In genomic region chr13:92740671-92741270, GRCm38 (mm10) we compare ENCODE assay signal across 9 mouse cellular contexts. TPM values are rescaled to one million over a fixed set of nuclear protein-coding genes. Genes with fewer than 3 reads are reported as not detected.
DNase-seq lines count a peak whose midpoint lies in the region; ATAC-seq and TF ChIP-seq lines count a peak whose summit lies in the region.
"Had no signal": no experiment of that assay in that cellular context is flagged by ENCODE, and none has a peak within 500 bp of the region (broad histone marks: within the 10 kb centered on the region; RNA-seq: fewer than 3 reads in every experiment).

No protein-coding gene starts in this region.

- WGBS in hindbrain, embryonic 11.5 days: 14% methylated on average over 2 of the region's 2 CpGs
- WGBS in limb, embryonic 14.5 days: 11% methylated on average over 2 of the region's 2 CpGs

- H3K9ac ChIP-seq in hindbrain, embryonic 11.5 days (ENCODE audit: low read depth, low read length): no peak overlapping the region
- H3K9ac ChIP-seq in limb, embryonic 14.5 days (ENCODE audit: low read depth, low read length, severe bottlenecking): no peak overlapping the region
- H3K9ac ChIP-seq: limb, embryonic 13.5 days had no signal

- no peak overlapping the region for H3K4me3 ChIP-seq in layer of hippocampus, adult 2 months
- H3K4me3 ChIP-seq in G1E (ENCODE audit: low read depth, low read length): no peak overlapping the region
- no peak overlapping the region for H3K4me3 ChIP-seq in hindbrain, embryonic 11.5 days (ENCODE audit: low read depth, low read length)
- H3K4me3 ChIP-seq in limb, embryonic 14.5 days (replicated peaks; ENCODE audit: low read length): no peak overlapping the region
- H3K4me3 ChIP-seq: limb, embryonic 13.5 days had no signal

- no peak for TF ChIP-seq POLR2A in limb, embryonic 14.5 days (IDR thresholded peaks at IDR 0.05; ENCODE audit: borderline replicate concordance, extremely low read depth, insufficient read depth, insufficient read length)

- DNase-seq in layer of hippocampus, adult 2 months (ENCODE audit: low spot score in 2 of 2): peak; percentile 58 to 61
- DNase-seq in layer of hippocampus, postnatal 25 days (ENCODE audit: extremely low spot score in 1 of 2, low spot score in 1 of 2): no peak
- peak; percentile 36 for DNase-seq in G1E (ENCODE audit: low spot score)
- peak; percentile 67 for DNase-seq in hindbrain, embryonic 11.5 days (ENCODE audit: low spot score)
- DNase-seq in limb, embryonic 14.5 days (ENCODE audit: low spot score): peak; percentile 85
- peak; percentile 27 for DNase-seq in neural tube, embryonic 10.5 days (ENCODE audit: extremely low spot score, low spot score)
- DNase-seq in spleen, postnatal 14 days (ENCODE audit: low spot score in 2 of 2): no peak

- peaks cover 13% of the 10 kb centered on the region for H3K4me1 ChIP-seq in G1E (ENCODE audit: insufficient read depth, low read depth, low read length)
- H3K4me1 ChIP-seq in hindbrain, embryonic 11.5 days (replicated peaks; ENCODE audit: control insufficient read depth, insufficient read depth, low read length): no peaks in the 10 kb centered on the region
- no peaks in the 10 kb centered on the region for H3K4me1 ChIP-seq in limb, embryonic 14.5 days (ENCODE audit: control insufficient read depth, insufficient read depth, low read length)
- H3K4me1 ChIP-seq: limb, embryonic 13.5 days had no signal

- H3K27me3 ChIP-seq in G1E (ENCODE audit: insufficient read depth, low read length): peaks cover 13% of the 10 kb centered on the region
- H3K27me3 ChIP-seq in hindbrain, embryonic 11.5 days (ENCODE audit: control insufficient read depth, insufficient read depth, low read length): no peaks in the 10 kb centered on the region
- H3K27me3 ChIP-seq in limb, embryonic 14.5 days (ENCODE audit: control insufficient read depth, insufficient read depth, low read length): no peaks in the 10 kb centered on the region
- H3K27me3 ChIP-seq: limb, embryonic 13.5 days had no signal

- no peaks in the 10 kb centered on the region for H3K36me3 ChIP-seq in G1E (replicated peaks)
- no peaks in the 10 kb centered on the region for H3K36me3 ChIP-seq in hindbrain, embryonic 11.5 days (ENCODE audit: control insufficient read depth, insufficient read depth, low read length)
- no peaks in the 10 kb centered on the region for H3K36me3 ChIP-seq in limb, embryonic 14.5 days (ENCODE audit: control insufficient read depth, insufficient read depth, low read length)
- H3K36me3 ChIP-seq: limb, embryonic 13.5 days had no signal

- H3K4me2 ChIP-seq in hindbrain, embryonic 11.5 days (replicated peaks; ENCODE audit: low read depth, low read length): no peak overlapping the region
- H3K4me2 ChIP-seq in limb, embryonic 14.5 days (replicated peaks; ENCODE audit: low read depth, low read length, severe bottlenecking): no peak overlapping the region
- H3K4me2 ChIP-seq: limb, embryonic 13.5 days had no signal

- no peak overlapping the region for H3K27ac ChIP-seq in layer of hippocampus, adult 2 months
- no peak overlapping the region for H3K27ac ChIP-seq in hindbrain, embryonic 11.5 days (ENCODE audit: low read depth, low read length)
- H3K27ac ChIP-seq in limb, embryonic 14.5 days (replicated peaks; ENCODE audit: low read depth, low read length): no peak overlapping the region
- H3K27ac ChIP-seq: limb, embryonic 13.5 days had no signal

- TF ChIP-seq CTCF in layer of hippocampus, adult 2 months (conservative IDR thresholded peaks at IDR 0.05): peak; percentile 90
- TF ChIP-seq CTCF in G1E (IDR thresholded peaks at IDR 0.05; ENCODE audit: low read depth, low read length): peak; percentile 49; the same call in 1 of the 2 replicates

- no peaks in the 10 kb centered on the region for H3K9me3 ChIP-seq in G1E (replicated peaks)
- H3K9me3 ChIP-seq in hindbrain, embryonic 11.5 days (ENCODE audit: control insufficient read depth, low read length): no peaks in the 10 kb centered on the region
- H3K9me3 ChIP-seq in limb, embryonic 14.5 days (ENCODE audit: control insufficient read depth, low read length): no peaks in the 10 kb centered on the region
- H3K9me3 ChIP-seq: limb, embryonic 13.5 days had no signal

- 0 out of 2 replicates have a peak, but pooled peaks have one; percentile 22 for ATAC-seq in G1E (ENCODE audit: extremely low read depth, insufficient number of reproducible peaks, low FRiP score, poor library complexity, severe bottlenecking)
- peak; percentile 82 for ATAC-seq in common myeloid progenitor, adult 5-6 weeks (replicated peaks; ENCODE audit: low read depth, poor library complexity, severe bottlenecking)
- ATAC-seq in hindbrain, embryonic 11.5 days (ENCODE audit: low FRiP score): peak; percentile 53
- no peak for ATAC-seq in limb, embryonic 14.5 days (ENCODE audit: low FRiP score, low read depth)

RNA-seq across cellular contexts. Expression of gene Thbs4, which starts 53.8 kb away (rescaled TPM):
- 10 to 100 TPM; 22.2 to 23.5 TPM for total RNA-seq in layer of hippocampus, adult 2 months (2021)
- 10 to 100 TPM; 21.0 to 22.9 TPM for total RNA-seq in layer of hippocampus, postnatal 25 days (2021)
- total RNA-seq in G1E (2014; fragmentation: Nextera tagmentation) (not detected in 2 replicates), G1E (2017) (not detected in 2 replicates)
- polyA plus RNA-seq in G1E (2012): not detected in 2 replicates
- not detected in 2 replicates for total RNA-seq in common myeloid progenitor, adult 5-6 weeks (2017)
- 1.7 and 2.1 TPM in 2 replicates for polyA plus RNA-seq in hindbrain, embryonic 11.5 days (2014; fragmentation: Nextera tagmentation; extraction: Ambion mirVana)
- polyA plus RNA-seq in limb, embryonic 14.5 days (2012; rRNA removed): 59.9 and 70.6 TPM in 2 replicates
- 32.0 and 38.3 TPM in 2 replicates for polyA plus RNA-seq in limb, embryonic 14.5 days (2014; fragmentation: Nextera tagmentation; extraction: Ambion mirVana)

Comparison
In these comparisons a context has a peak if more than half of its experiments do, and no peak if none do; other contexts are left out.
1. DNase-seq: peak in layer of hippocampus, adult 2 months (2 of 2), G1E (single experiment), hindbrain, embryonic 11.5 days (single experiment), limb, embryonic 14.5 days (single experiment) and neural tube, embryonic 10.5 days (single experiment); none in layer of hippocampus, postnatal 25 days (0 of 2) and spleen, postnatal 14 days (0 of 2).
2. RNA of gene Thbs4, which starts 53.8 kb away (total RNA-seq): 22.2 to 23.5 TPM in layer of hippocampus, adult 2 months and 21.0 to 22.9 TPM in layer of hippocampus, postnatal 25 days; not detected in G1E and not detected in common myeloid progenitor, adult 5-6 weeks; every median in the first group is over 10 times any median in the second.